In genomic region chr17:83288143-83288492, GRCm38 (mm10) we compare ENCODE assay signal across 8 mouse cellular contexts.
DNase-seq lines count a peak whose midpoint lies in the region; ATAC-seq and TF ChIP-seq lines count a peak whose summit lies in the region.

No protein-coding gene starts in this region.

- ATAC-seq in hindbrain, postnatal 0 days, result peak; percentile 73
- peak; percentile 80 for ATAC-seq in midbrain, embryonic 16.5 days

- H3K4me3 ChIP-seq in hindbrain, postnatal 0 days (ENCODE audit: low read length), result no peak overlapping the region
- no peak overlapping the region for H3K4me3 ChIP-seq in midbrain, embryonic 16.5 days (ENCODE audit: low read depth, low read length)

- no peak overlapping the region for H3K4me2 ChIP-seq in hindbrain, postnatal 0 days (ENCODE audit: low read depth, low read length)
- peak overlapping the region; percentile 25; the same call in 1 of the 2 replicates for H3K4me2 ChIP-seq in midbrain, embryonic 16.5 days (ENCODE audit: low read length)

- H3K4me1 ChIP-seq in hindbrain, postnatal 0 days (ENCODE audit: insufficient read depth, low read length), result peaks cover 6% of the 10 kb centered on the region; the same call in 1 of the 2 replicates
- H3K4me1 ChIP-seq in midbrain, embryonic 16.5 days (ENCODE audit: control insufficient read depth, insufficient read depth, low read length), result peaks cover 5% of the 10 kb centered on the region

- WGBS in hindbrain, postnatal 0 days, result 15% methylated on average over 7 of the region's 7 CpGs
- WGBS in midbrain, embryonic 16.5 days, result 15% methylated on average over 7 of the region's 7 CpGs

- no peaks in the 10 kb centered on the region for H3K9me3 ChIP-seq in hindbrain, postnatal 0 days (ENCODE audit: low read length)
- H3K9me3 ChIP-seq in midbrain, embryonic 16.5 days (replicated peaks; ENCODE audit: control insufficient read depth, low read length, poor library complexity, severe bottlenecking), result no peaks in the 10 kb centered on the region

- no peak overlapping the region for H3K9ac ChIP-seq in hindbrain, postnatal 0 days (replicated peaks; ENCODE audit: low read length)
- H3K9ac ChIP-seq in midbrain, embryonic 16.5 days (ENCODE audit: low read depth, low read length), result peak overlapping the region; percentile 38; the same call in 1 of the 2 replicates

- peak; percentile 54 to 69 for DNase-seq in right cerebral cortex, postnatal 10 days (ENCODE audit: low spot score in 2 of 2)
- no peak for DNase-seq in right cerebral cortex, postnatal 4 days
- DNase-seq in gastrocnemius, postnatal 25 days, result peak; percentile 42
- peak; percentile 59 for DNase-seq in hindbrain, postnatal 0 days (ENCODE audit: low spot score)
- no peak for DNase-seq in spleen, postnatal 4 days (ENCODE audit: low spot score in 2 of 2)
- no peak for DNase-seq in thymus, postnatal 4 days
- no peak for DNase-seq in natural killer cell, adult 2 months (ENCODE audit: low spot score in 2 of 2)

- H3K36me3 ChIP-seq in hindbrain, postnatal 0 days (ENCODE audit: insufficient read depth, low read length), result no peaks in the 10 kb centered on the region
- no peaks in the 10 kb centered on the region for H3K36me3 ChIP-seq in midbrain, embryonic 16.5 days (ENCODE audit: control insufficient read depth, insufficient read depth, low read length)

- 0 out of 2 replicates have a peak, but pooled peaks have one; percentile 7 for TF ChIP-seq CTCF in hindbrain, postnatal 0 days (IDR thresholded peaks at IDR 0.05; ENCODE audit: low read depth)

- H3K27ac ChIP-seq in hindbrain, postnatal 0 days, result peak overlapping the region; percentile 45; the same call in 1 of the 2 replicates
- H3K27ac ChIP-seq in midbrain, embryonic 16.5 days (ENCODE audit: low read length), result peak overlapping the region; percentile 50

- H3K27me3 ChIP-seq in hindbrain, postnatal 0 days (ENCODE audit: insufficient read depth, low read length), result no peaks in the 10 kb centered on the region
- H3K27me3 ChIP-seq in midbrain, embryonic 16.5 days (ENCODE audit: control insufficient read depth, insufficient read depth, low read depth, low read length), result no peaks in the 10 kb centered on the region

Comparison
In these comparisons a context has a peak if more than half of its experiments do, and no peak if none do; other contexts are left out.
1. DNase-seq: peak in right cerebral cortex, postnatal 10 days (2 of 2), gastrocnemius, postnatal 25 days (single experiment) and hindbrain, postnatal 0 days (single experiment); none in right cerebral cortex, postnatal 4 days (single experiment), spleen, postnatal 4 days (0 of 2), thymus, postnatal 4 days (single experiment) and natural killer cell, adult 2 months (0 of 2).